Mouse (Mus musculus) right cerebral cortex, adult 2 months (tissue): ENCODE measurements around the gene Atg16l2.

Experiments
- DNase-seq, 2 experiments: peaks; one replicate each; pipeline ENCODE4 v3.0.0; 2021 to 2022; ENCODE audit warnings: low spot score in 2 of 2

The Atg16l2 gene

DNA sequence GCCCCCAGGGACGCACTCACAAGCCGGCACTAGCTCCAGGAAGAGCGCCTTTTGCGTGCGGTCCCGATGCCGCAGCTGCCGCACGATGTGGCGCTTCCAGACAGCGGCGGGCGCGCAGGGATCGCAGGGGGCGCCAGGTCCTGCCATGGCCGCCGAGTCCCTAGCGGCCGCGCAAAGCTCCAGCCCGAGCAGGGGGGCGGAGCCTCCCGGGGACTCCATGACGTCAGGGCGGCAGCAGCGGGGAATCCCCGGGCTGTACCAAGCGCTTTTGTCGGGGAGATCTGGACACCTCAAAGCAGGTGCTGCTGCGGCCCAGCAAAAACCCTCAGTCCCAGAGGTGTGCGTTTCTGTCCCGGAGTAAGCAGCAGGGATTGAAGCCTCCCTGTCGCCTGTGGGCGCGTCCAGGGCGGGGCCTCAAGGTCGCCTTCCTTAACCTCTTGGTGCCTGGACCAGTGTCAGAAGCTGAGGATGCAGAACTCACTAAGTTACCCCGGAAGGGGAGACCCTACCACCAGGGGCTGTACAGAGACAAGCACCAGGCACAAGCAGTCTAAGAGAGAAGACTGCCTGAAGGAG lies at the start of gene Atg16l2:
Gene Atg16l2 (minus strand): TSS at position 371 of the 576 bp plus-strand sequence.
- peak; percentile 88 to 93 for DNase-seq

DNA sequence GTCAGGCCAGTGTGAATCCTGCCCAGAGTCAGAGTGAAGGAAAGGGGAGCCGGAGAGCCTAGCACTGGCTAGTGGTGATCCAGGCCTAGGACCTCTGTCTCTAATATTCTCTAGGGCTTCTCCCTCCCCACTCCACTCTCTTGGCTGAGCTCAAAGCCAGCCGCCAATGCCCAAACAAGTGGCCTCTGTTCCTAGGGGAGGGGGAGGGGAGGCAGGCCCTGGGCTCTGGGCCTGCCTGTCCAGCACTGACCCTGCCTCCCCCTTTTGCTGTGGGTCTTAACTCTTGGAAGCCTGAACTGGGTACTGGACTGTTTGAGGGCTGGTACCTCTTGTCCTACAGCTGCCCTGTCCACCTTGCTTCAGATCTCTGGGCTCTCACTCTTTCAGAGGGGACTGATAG lies 47.8 kb upstream of the Atg16l2 start:
- peak; percentile 14 to 44 for DNase-seq

DNA sequence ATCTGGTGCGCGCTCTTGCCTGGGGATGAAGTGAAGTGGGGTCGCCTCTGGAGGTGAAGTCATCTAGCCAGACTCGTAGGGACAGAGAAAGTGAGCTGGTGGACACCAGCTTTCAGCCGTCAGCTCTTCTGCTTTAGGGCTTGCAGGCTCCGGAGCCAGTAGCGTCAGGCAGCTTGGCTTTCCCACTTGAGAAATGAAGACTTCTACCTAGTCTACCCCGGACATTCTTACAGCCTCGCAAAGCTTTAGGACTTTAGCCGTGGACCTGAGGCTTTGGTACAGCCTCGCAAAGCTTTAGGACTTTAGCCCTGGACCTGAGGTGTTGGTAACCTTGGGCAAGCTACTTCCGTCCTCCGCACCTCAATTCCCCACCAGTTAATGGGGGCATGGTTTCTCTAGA lies 46.3 kb upstream of the Atg16l2 start:
- no peak for DNase-seq

DNA sequence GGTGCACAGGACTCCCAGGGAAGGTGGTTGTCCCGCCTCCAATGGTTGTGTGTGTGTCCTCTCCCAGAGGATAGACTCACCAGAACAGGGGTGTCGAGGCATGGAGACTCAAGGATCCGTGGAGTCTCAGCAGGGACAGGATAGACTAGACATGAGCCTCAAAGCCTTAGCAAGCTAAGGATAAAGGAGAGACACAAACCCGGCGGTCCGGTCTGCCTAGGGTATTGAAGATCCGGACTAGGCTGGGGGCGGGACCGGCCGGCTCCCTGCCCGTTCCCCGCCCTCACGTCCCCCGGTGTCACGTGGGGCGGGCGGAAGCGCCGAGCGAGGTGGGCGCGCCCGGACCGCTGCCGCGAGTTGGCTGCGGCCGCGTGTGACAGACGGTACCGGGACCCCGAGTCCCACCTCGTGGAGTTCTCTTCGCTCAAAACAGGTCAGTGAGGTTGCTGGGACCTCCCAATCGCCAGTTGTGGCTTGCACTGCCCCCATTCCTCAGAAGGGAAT lies 45.8 kb upstream of the Atg16l2 start, which contains the start of gene Arap1:
Gene Arap1 (plus strand): TSS at position 301 of the 504 bp plus-strand sequence.
- no peak for DNase-seq

DNA sequence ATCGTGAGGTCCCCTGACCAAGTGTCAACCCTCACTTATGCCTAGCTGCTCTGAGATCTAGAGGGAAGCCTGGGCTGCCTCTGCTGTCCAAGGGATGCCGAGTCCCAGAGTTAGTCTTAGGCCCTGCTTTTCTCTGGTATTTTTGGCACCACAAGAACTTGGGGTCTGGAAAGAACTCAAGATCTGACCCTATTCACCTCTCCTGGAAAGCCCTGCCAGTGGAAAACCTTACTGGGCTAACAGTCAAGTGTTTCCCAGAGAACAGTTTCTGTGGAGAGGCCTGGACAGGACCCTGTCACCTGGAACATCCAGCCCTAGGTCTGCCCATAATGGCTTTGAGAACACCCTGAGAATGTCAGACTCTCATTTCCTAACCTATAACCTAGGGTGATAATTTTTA lies 44.9 kb upstream of the Atg16l2 start:
- DNase-seq = no peak

DNA sequence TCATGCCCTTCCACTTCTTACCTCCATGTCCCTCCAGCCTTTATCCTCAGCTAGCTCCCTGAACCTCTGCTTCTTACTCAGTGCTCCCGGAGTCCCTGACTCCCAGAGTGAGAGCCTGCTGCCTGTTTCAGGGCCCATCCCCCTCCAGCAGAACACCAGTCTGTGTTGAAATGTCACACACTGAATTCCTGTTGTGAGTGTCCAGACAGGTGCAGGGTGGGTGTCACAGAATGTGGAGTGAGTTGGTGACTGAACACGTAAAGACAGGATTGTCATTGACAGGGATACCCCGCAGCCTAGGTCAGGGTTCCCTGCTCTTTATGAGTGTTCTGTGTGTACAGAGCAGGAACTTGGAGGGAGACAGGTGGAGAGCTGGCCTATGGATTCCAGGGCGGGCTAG lies 42.8 kb upstream of the Atg16l2 start:
- no peak for DNase-seq

DNA sequence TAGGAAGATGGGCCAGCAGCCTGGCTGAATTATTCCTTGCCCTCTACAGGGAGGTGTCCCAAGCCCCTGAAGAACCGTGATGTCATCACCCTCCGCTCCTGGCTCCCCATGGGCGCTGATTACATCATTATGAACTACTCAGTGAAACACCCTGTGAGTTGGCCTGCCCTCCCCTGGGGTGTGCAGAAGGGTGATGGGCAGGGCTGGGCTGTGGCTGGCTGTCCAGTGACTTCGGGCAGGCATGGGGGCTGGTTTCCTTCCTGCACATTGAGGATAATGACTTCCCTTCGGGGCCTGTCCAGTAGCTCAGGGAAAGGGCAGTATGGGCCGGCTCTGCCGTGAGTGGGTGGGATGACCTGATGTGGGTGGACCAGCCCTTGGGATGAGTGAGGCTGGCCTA lies 41.1 kb upstream of the Atg16l2 start:
- no peak for DNase-seq

DNA sequence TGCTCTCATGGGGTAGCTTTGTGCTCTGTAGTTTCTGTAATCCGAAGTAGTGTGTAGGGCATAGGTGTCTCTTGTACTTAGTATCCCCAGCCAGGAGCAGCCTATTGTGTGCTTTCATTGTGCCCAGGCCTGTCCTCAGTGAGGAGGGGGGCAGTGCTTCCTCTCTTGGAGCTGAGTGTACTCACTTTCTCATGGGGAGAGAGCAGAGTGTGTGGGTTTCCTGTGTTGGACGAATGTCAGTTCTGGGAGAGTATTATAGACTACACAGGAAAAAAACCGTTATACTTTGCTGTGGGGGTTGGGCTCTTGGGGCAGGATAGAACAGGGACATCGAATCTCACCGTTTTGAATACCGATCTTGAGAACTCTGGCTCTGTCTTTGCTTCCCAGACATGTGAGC lies 39.4 kb upstream of the Atg16l2 start:
- no peak for DNase-seq

DNA sequence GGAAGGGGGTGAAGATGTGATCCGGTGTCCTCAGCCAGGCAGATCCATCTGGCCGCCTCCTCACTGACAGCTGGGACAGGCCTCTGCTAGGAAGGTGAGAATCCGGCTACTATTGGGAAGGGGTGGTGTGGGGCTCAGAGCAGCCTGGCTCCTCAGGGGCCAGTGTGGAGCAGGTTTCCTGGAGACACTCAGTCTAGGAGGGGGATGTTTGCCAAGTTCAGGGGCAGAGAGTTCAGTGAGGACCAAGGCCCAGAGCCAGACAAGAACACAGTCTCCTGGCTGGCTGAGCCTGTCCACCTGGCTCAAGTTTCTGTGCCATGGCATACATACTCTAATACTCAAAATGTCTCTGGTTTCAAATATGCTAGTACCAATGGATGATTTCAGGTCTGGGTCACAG lies 35.4 kb upstream of the Atg16l2 start:
- DNase-seq = no peak

DNA sequence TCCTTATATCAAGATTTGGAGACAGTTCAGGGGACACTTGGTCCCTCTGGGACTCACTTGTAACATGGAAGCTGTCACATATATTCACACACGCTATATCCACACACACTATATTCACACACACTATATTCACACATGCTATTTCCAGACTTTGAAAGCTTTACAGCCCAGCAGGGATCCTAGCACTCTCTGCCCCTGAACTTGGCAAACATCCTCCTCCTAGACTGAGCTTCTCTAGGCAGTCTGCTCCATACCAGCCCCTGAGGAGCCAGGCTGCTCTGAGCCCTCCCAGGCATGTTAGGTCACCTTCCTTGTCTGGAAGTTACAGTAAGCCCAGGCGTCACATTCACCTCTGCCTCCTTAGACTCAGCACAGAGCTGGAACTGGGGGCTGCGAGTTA lies 34.6 kb upstream of the Atg16l2 start:
- DNase-seq = no peak

DNA sequence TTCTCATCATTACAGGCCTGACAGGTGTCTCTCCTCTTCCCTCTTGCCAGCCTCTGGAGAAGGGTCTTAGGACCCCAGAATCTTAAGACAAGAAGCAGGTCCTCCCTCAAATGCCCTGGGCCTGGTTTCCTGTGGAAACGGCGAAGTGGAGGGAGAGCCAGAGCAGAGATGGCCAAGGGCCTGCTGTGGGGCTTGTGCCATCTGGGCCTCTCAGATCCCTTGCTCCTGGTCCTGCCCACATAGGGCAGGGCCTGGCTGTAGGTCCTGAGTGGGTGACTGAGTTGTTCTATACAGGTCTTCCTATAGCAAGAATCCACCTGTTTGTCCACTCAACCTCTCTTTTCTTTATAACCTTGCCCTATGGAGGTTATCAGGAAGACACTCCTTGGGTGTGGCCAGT lies 33.2 kb upstream of the Atg16l2 start:
- no peak for DNase-seq

DNA sequence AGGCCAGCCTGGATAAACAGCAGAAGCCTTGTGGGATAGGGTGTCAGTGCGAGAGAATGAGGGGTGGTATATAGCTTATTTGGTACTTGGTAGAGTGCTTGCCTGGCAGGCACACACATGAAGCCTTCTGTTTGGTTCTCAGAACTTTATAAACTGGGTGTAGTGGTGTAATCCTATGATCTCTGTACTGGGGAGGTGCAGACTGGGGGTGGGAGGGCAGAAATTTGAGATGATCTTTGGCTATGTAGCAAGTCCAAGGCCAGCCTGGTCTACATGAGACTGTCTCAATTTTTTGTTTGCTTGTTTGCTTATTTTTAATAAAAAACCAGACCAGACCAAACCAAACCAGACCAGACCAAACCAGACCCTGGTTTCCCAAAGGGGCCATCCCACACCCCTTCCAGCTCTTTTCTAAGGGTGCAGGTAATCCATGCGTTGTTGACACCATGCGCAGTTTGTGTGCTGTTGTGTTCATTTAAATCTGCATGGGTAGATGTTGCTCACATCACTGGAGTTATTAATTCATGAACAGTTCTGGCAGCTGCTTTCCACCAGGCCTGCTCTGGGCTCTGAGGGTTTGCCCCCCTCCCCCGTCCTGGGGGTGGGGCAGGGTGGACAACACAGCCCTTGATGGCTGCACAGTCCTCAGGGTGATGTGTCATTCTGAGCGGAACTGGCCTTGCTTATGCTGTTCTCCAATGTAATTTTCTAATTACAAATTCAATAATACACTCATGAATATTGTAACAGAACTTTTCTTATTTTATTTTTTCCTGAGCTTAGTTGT lies 30.2 kb upstream of the Atg16l2 start:
- no peak for DNase-seq

DNA sequence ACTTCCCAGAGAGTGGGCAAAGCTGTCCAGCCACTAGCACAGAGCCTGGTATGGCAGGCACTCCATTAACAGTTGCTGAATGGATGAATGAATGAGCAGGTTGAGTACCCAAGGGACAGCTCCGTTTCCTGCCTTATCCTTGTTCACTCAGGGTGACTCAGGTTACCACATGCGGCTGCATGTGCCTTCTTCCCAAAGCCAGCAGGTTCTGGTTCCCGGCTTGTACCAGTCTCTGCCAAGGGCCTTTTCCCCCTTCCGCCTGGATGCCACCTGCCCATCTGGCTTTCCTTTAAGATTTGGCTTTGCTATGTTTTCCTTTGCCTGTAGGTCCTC lies 28.8 kb upstream of the Atg16l2 start:
- no peak for DNase-seq

DNA sequence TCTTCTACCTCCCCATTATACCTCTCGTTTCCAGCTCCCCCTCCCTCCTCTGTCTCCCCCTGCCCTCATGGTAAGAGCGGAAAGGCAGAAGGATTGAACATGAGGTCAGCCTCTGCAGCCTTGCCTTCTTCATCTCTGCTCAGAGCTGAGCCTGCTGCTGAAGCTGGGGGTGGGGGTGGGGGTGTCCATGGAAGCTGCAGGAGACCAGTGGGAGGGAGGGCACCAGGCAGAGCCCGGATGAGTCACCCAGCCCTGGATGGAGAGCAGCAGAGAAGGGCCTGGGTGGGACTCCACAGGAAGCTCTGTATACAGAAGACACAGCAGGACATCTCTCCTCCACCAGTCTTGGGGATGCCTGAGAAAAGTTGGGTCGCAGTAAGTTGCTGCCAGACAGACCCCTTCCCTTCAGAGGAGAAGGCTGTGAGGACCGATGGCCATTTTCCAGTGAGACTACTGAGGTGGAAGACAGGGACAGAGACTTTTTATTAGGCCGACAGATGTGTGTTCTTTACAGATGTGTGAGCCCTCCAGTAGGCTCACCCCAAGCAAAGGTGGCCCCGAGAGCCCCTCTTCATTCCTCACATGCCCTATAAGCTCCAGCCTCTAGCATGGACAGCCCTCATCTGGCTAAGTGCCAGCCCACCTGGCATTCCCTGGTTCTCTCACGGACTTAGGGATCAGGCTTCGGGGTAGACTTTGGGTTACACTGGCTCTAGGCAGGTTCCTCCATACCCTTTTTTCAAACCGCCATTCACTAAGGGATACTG lies 28.2 kb upstream of the Atg16l2 start:
- DNase-seq = no peak

DNA sequence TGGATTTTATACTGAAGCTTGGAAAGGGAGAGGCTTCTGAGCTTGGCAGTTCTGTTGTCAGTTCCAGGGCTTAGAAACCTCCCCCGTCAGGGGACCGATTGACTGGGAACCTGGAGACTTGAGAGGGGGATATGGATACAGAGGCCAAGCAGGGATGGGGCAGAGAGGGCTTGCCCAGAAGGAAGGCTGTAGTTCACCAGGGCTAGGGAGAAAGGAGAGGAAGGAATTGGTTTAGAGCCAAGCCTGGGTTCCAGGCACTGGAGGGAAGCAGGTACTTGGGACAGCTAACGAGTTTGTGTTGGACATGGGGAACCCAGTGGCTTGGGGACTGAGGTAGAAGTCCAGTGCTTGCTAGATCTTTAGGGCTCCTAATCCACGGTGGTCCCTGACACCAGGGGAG lies 27.6 kb upstream of the Atg16l2 start:
- DNase-seq = no peak

DNA sequence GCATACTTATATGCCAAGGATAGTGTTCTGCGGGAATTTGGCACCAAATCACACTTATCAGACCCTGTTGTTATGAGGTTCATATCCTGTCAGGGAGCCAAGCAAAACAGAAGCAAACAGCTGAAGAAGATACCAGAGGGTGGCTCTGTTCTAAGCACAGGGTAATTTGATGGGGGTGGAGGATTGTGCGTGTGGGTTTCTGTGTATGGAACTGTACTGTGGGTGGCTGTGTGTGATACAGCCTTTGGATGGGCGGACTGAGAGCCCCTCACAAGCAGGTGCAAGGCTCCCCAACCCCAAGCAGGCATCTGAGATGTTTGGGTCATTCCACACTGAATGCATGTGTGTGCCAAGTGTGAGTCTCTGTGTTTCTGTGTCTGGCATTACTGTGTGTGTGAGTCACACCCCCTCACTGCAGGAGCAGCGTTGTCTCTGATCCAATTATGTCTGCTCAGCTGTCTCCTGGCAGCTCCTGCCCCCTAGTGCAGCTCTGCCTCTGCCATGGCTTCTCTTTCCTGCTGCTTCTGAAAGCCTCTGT lies 26.6 kb upstream of the Atg16l2 start:
- peak; percentile 70 to 81 for DNase-seq

DNA sequence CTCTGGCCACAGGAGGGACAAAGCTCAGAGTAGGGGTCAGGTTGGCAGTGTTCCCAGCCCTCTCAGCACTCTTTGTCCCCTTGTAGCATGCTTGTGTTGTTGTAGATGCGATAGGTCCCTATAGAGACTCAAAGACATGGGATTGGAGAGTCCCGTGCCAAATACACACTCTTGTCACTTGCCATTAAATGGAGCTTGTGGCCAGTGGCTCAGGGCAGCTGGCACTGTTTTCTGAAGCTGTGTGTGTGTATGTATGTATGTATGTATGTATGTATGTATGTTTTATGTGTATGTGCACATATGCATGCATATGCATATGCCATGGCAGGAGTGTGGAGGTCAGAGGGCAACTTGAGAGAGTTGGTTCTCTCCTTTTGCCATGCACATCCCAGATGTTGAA lies 25.7 kb upstream of the Atg16l2 start:
- DNase-seq = no peak

DNA sequence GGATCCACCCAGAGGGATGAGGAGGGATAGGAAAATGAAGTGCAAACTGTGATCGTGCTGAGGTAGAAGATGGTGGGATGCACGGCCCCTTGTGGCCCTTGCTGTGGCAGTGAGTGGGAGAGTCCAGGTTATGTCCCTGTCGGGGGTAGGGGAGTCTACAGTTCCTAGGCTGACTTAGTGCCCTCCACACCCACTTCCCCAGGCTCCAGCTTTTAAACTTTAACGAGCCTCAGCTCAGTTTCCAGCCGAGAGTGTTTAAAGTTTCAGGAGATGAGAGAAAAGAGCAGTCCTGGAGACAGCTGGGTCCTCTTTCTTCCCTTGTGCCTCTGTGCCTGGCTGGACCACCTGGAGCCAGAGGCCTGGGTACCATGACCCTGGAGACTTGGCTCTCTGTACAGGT lies 25.2 kb upstream of the Atg16l2 start:
- no peak for DNase-seq

DNA sequence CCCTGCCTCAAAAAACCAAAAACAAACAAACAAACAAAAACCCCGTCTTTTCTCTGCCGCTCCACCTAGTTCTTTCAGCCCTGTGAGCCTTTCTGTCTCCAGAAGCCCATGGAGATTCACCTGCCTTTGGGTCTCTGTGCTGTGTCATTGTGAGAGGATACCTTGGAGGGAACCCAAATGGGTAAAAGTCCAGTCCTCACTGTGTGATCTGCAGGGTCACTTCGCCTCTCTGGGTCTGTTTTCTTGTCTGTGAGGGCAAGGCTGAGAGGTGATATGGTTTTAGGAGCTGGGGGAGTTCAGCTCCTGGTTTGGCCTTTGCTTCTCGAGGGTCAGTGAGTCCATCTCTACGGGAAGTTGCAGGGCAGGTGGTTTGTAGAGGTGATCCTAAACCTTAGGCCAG lies 24.0 kb upstream of the Atg16l2 start:
- no peak for DNase-seq

DNA sequence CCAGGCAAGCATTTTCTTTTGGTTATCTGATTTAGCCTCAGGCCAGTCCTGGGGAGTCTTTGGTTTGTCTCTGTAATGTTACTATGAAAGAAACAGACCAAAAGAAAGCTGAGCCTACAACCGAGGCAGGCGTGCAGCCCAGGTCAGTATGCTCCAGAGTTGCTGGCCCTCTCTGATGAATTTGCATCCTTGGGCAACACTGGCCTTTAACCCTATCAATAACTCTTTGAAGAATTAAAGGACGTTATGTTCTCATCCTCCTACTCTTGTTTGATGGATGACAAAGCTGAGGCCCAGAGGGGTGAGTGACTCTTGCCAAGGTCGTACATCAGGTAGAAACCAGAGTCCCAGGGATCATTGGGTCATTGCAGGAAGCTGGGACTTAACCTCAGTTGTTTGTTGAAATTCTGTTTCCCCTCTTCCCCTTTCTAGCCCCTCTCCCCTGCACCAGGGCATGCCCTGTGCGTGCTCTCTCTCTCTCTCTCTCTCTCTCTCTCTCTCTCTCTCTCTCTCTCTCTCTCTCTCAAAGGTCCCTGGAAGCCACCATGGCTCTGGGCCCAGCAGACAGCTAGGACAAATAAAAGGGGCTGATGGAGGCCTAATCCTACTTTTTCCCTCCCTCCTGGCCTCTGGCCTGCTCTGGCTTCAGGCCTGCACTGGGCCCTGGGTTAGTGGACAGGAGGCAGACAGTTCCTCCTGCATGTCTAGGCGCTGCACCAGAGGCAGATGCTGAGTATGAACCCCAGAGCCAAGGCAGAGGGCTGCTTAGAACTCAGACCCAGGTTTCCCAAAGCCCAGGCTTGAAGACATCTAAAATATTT lies 22.3 kb upstream of the Atg16l2 start:
- no peak for DNase-seq

DNA sequence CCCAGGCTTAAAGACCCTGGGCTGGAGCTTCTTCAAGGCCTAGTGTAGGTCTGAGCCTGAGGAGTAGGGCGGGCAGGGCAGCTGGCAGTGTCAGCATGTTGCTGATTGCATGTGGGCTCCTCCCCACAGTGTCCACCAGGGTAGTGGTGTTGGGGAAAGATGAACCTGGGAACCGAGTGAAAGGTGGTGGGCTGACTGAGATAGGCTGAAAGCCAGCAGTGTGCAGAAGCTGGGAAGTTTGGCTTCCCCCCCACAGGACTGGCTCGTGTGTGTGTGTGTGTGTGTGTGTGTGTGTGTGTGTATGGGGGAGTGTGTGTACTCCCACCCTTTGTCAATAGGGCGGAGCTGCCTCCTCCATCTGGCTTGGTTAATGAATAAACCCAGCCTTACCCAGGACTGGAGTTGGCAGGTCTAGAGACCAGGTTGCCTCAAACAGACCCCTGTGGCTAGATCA lies 21.1 kb upstream of the Atg16l2 start:
- DNase-seq = no peak
